Mouse (Mus musculus) neural tube, embryonic 14.5 days (tissue): ENCODE data around the gene Ankrd27. TPM values are rescaled to one million over a fixed set of nuclear protein-coding genes. Genes with fewer than 3 reads are reported as not detected.
A peak's percentile ranks its signal among the peaks of the same experiment; 100 is the strongest.

Source experiments
- ATAC-seq: fragments of 200-750 bp; cut with Nextera tagmentation; 2 replicates; pipeline ENCODE4 v1.8.0; 2017; ENCODE audit warnings: low read depth, mild to moderate bottlenecking, moderate TSS enrichment, moderate library complexity
- H3K27ac ChIP-seq: fragments of 300-500 bp; sonication (generic); 2 replicates; pipeline ENCODE4 v1.5.1; 2014; ENCODE audit warnings: low read depth, mild to moderate bottlenecking, control low read depth, low read length, moderate library complexity, mixed read lengths
- H3K27me3 ChIP-seq: fragments of 300-500 bp; sonication (generic); 2 replicates; pipeline ENCODE4 v1.6.1; 2014; ENCODE audit warnings: low read length; ENCODE audit not compliant: control insufficient read depth, insufficient read depth
- H3K36me3 ChIP-seq: fragments of 300-500 bp; sonication (generic); 2 replicates; pipeline ENCODE4 v1.6.1; 2014; ENCODE audit warnings: low read length, mixed read lengths; ENCODE audit not compliant: control insufficient read depth, insufficient read depth
- H3K4me1 ChIP-seq: fragments of 300-500 bp; sonication (generic); 2 replicates; pipeline ENCODE4 v1.6.1; 2014; ENCODE audit warnings: low read length; ENCODE audit not compliant: control insufficient read depth, insufficient read depth
- H3K4me2 ChIP-seq: fragments of 300-500 bp; sonication (generic); 2 replicates; pipeline ENCODE4 v1.6.1; 2014; ENCODE audit warnings: mild to moderate bottlenecking, low read depth, low read length, control low read depth
- H3K4me3 ChIP-seq: fragments of 300-500 bp; sonication (generic); 2 replicates; pipeline ENCODE4 v1.5.1; 2014; ENCODE audit warnings: low read depth, low read length, control low read depth, mixed read lengths
- H3K9ac ChIP-seq: fragments of 300-500 bp; sonication (generic); replicated peaks from 2 replicates; pipeline ENCODE4 v1.6.1; 2014; ENCODE audit warnings: low read depth, mild to moderate bottlenecking, control low read depth, low read length, mixed read lengths
- H3K9me3 ChIP-seq: fragments of 300-500 bp; sonication (generic); 2 replicates; pipeline ENCODE4 v1.6.1; 2016; ENCODE audit warnings: low read length; ENCODE audit not compliant: control insufficient read depth
- WGBS: fragments of 180-500 bp; shearing (Covaris S2); extraction: QIAGEN DNeasy Blood & Tissue Kit; methylation state at CpG from one replicate; pipeline ENCODE4 v1.1.7; 2014; 5-methylcytosine and 5-hydroxymethylcytosine counted together
- polyA plus RNA-seq: library from polyadenylated mRNA; unstranded; fragments of >200 nt; fragmentation: Nextera tagmentation; extraction: Ambion mirVana; gene quantifications from 2 replicates; pipeline ENCODE4 v1.2.1, GENCODE M21; 2014

Gene Ankrd27
- 18.5 TPM in 2 replicates for polyA plus RNA-seq

- peak within 1 kb of the TSS; percentile 100 for H3K4me2 ChIP-seq
- peak; percentile 98 for ATAC-seq
- H3K9me3 ChIP-seq = no peaks in the 10 kb centered on the region
- H3K27me3 ChIP-seq = peaks cover 19% of the 10 kb centered on the region
- peaks cover 21% of the 10 kb centered on the region for H3K4me1 ChIP-seq
- peak within 1 kb of the TSS; percentile 82 for H3K9ac ChIP-seq
- peak within 1 kb of the TSS; percentile 46 for H3K27ac ChIP-seq
- no peaks in the 10 kb centered on the region for H3K36me3 ChIP-seq
- WGBS = under 1% methylated on average over 49 of the region's 49 CpGs
- H3K4me3 ChIP-seq = peak within 1 kb of the TSS; percentile 94
Measured at GRCm38 (mm10) chr7:35586055-35586905, at the start of gene Ankrd27. Gene Ankrd27, plus strand, starts transcription at chr7:35586244.

DNA sequence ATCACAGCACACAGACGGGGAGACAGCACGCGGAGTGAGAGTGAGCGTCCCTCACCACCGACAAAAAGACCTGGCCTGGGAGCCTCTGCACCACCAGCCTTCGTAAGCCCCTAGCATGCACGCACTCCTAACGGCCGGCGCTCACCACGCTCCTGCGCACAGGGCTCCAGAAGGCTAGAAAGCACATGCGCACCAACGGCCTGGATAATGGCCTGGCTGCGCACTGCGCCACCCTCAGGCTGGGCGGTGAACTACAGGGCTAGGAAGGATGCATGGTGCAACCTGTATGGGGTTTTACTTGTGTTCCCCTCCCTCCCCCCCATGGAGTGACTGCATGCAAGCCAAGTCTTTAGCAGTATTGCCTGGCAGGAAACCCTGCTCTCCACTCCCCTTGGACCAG lies 48.5 kb upstream of the Ankrd27 start, which contains the start of gene Tdrd12:
Gene Tdrd12, minus strand, starts transcription at position 184 of the 400 bp plus-strand sequence.
- Histone ChIP-seq H3K9me3 (no peaks in the 10 kb centered on the region), H3K9ac (no peak within 1 kb of the TSS), H3K36me3 (no peaks in the 10 kb centered on the region), H3K27ac (no peak within 1 kb of the TSS), H3K4me1 (no peaks in the 10 kb centered on the region), H3K27me3 (no peaks in the 10 kb centered on the region), H3K4me2 (no peak within 1 kb of the TSS), H3K4me3 (no peak within 1 kb of the TSS)
- ATAC-seq = no peak
- 93% methylated on average over 17 of the region's 17 CpGs for WGBS

GRCm38 (mm10) chr7:35545881-35546280 lies 40.2 kb upstream of the Ankrd27 start:
- H3K9ac ChIP-seq = no peak overlapping the region
- H3K9me3 ChIP-seq = no peaks in the 10 kb centered on the region
- H3K36me3 ChIP-seq = peaks cover 16% of the 10 kb centered on the region
- no peak overlapping the region for H3K27ac ChIP-seq
- peak; percentile 58; the same call in 1 of the 2 replicates for ATAC-seq
- H3K4me3 ChIP-seq = no peak overlapping the region
- no peak overlapping the region for H3K4me2 ChIP-seq
- no peaks in the 10 kb centered on the region for H3K4me1 ChIP-seq
- H3K27me3 ChIP-seq = no peaks in the 10 kb centered on the region
- 36% methylated on average over 4 of the region's 4 CpGs for WGBS

DNA sequence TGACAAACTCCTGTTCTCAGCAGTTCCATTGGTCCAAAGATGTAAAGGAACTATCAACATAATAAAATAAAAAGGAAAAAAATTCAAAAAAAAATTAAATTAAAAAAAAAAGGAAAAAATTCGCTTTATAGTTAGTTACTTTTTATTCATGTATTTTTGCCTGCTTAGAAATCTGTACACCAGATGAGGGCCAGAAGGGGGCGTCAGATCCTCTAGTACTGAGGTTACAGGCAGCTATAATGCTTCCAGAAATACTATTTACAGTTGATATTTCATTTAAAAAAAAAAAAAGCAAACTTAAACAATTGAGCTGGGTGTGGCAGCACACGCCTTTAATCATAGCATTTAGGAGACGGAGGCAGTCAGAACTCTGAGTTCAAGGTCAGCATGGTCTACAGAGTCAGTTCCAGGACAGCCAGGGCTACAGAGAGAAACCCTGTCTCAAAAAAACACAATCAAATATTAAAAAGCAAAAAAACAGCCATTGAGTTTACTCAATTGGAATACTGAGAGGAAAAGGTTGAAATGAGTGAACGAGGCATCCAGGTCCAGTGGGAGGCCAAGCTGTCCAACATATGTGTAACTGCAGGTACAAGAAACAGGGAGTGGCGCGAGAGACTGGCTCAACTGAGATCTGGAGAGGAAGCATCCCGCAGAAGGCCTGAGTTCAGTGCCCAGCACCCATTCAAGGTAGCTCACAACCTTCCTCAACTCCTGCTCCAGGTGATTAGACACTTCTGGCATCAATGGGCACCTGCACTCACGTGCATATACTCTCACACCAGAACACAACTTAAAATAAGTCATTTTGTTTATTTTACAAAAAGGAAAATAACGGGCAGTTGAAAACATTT lies 32.1 kb upstream of the Ankrd27 start:
- Histone ChIP-seq H3K4me1 (no peaks in the 10 kb centered on the region), H3K27me3 (no peaks in the 10 kb centered on the region), H3K9ac (no peak overlapping the region), H3K27ac (no peak overlapping the region), H3K36me3 (peaks cover 13% of the 10 kb centered on the region; the same call in 1 of the 2 replicates), H3K9me3 (no peaks in the 10 kb centered on the region), H3K4me3 (peak overlapping the region; percentile 73), H3K4me2 (peak overlapping the region; percentile 55)
- 67% methylated on average over 10 of the region's 10 CpGs for WGBS
- no peak for ATAC-seq

DNA sequence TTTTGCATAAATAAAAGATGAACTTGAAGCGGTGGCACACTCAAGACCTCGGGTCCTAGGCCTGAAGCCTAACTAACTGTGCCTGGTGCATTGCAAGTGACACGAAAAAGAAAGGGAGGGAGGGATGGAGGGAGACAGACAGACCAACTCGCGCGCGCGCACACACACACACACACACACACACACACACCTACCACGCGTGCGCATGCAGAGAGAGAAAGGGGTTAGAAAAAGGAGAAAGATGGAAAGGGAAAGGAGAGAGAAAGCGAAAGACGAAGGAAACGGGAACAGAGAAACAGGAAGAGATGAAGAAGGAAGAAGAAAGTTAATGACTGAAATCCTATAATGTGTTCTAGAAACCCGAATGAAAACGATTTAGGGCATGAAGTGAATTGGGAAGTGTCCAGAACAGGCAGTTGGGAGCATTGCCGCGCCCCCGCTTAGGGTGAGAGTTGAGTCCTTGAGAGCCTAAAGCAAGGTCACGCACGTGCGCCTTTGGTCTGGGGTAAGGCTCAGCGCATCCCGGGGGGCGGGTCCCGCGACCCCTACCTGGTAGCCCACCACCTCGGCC lies 31.4 kb upstream of the Ankrd27 start:
- no peaks in the 10 kb centered on the region for H3K9me3 ChIP-seq
- peak overlapping the region; percentile 55 for H3K4me2 ChIP-seq
- peak; percentile 42; the same call in 1 of the 2 replicates for ATAC-seq
- H3K27me3 ChIP-seq = no peaks in the 10 kb centered on the region
- peak overlapping the region; percentile 97 for H3K27ac ChIP-seq
- peak overlapping the region; percentile 91 for H3K9ac ChIP-seq
- 4% methylated on average over 28 of the region's 28 CpGs for WGBS
- peaks cover 6% of the 10 kb centered on the region; the same call in 1 of the 2 replicates for H3K36me3 ChIP-seq
- H3K4me3 ChIP-seq = peak overlapping the region; percentile 73
- H3K4me1 ChIP-seq = no peaks in the 10 kb centered on the region

DNA sequence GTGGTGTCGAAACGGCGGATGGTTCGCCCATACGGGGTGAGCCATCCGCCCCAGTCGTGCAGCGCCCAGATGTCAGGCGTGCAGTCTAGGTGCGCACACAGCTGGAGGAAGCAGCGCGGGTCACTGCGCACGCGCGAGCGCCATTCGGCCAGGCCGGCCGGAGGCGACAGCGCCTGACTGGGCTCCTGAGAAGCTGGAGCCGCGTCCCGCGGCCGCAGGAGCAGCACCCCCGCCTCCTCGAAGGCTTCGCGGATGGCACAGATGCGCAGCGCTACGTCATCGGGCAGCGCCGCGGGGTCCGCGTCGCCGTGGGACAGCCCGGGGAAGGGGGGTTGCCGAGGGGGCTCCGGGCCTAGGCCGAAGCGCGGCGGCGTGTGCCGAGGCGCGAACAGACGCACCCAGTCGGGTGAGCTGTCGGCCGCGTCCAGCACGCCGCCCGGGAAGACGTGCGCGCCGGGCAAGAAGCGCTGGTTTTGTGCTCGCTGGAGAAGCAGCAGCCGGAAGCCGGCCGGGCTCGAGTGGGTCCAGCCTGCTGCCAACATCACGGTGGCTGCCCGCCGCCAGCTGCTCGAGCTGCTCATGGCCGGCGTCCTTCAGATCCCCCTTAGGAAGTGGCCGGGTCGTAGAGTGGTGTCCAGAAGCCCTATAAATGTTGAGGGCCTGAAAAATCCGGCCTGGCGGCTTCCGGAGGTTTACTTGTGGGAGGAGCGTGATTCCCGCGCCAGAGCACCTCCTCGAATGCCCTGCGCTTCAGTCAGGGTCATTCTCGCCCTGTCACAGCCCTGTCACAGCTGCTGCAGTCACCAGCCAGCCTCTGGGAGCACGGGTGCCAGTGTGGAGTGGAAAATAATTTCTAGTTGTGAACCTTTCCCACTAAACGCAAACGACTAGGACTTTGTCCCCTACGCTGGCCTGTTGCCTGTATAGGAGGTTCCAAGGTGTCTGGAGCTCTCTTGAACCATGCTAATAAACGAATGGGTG lies 30.5 kb upstream of the Ankrd27 start:
- peak overlapping the region; percentile 97 for H3K27ac ChIP-seq
- no peaks in the 10 kb centered on the region for H3K4me1 ChIP-seq
- H3K36me3 ChIP-seq = no peaks in the 10 kb centered on the region
- H3K9me3 ChIP-seq = no peaks in the 10 kb centered on the region
- 1% methylated on average over 91 of the region's 93 CpGs for WGBS
- H3K4me3 ChIP-seq = peak overlapping the region; percentile 73
- H3K4me2 ChIP-seq = peak overlapping the region; percentile 55
- peak; percentile 95 for ATAC-seq
- H3K27me3 ChIP-seq = no peaks in the 10 kb centered on the region
- H3K9ac ChIP-seq = peak overlapping the region; percentile 91

DNA sequence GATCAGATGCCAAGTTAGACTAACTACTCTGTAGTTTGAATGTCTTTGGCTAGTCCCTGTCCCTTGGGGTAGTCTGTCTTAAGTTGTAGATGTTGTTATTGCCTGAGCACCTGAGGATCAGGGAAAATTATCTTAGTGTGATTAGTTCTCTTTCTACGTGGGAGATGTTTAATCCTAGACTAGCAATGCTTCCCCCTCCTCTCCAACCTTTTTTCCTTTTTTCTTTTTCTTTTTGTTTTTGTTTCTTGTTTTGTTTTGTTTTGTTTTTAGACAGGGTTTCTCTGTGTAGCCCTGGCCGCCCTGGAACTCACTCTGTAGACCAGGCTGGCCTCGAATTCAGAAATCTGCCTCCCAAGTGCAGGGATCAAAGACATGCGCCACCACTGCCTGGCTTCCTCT lies 29.8 kb upstream of the Ankrd27 start, which contains the start of gene Nudt19:
Gene Nudt19, minus strand, starts transcription at position 100 of the 399 bp plus-strand sequence.
- no peak for ATAC-seq
- no peaks in the 10 kb centered on the region for H3K4me1 ChIP-seq
- no peaks in the 10 kb centered on the region for H3K27me3 ChIP-seq
- peak within 1 kb of the TSS; percentile 73 for H3K4me3 ChIP-seq
- peak within 1 kb of the TSS; percentile 97 for H3K27ac ChIP-seq
- H3K36me3 ChIP-seq = no peaks in the 10 kb centered on the region
- peak within 1 kb of the TSS; percentile 55 for H3K4me2 ChIP-seq
- WGBS = 74% methylated on average over 4 of the region's 4 CpGs
- peak within 1 kb of the TSS; percentile 91 for H3K9ac ChIP-seq
- H3K9me3 ChIP-seq = no peaks in the 10 kb centered on the region

- 89% methylated on average over 5 of the region's 5 CpGs for WGBS
- H3K9ac ChIP-seq = no peak overlapping the region
Measured at GRCm38 (mm10) chr7:35556905-35557304, 29.1 kb upstream of the Ankrd27 start.

More at GRCm38 (mm10) chr7:35556905-35557304, 29.1 kb upstream of the Ankrd27 start:
- Histone ChIP-seq H3K4me3 (no peak overlapping the region), H3K4me2 (no peak overlapping the region), H3K27ac (no peak overlapping the region), H3K36me3 (no peaks in the 10 kb centered on the region), H3K27me3 (no peaks in the 10 kb centered on the region), H3K9me3 (no peaks in the 10 kb centered on the region), H3K4me1 (no peaks in the 10 kb centered on the region)
- no peak for ATAC-seq
